Mouse (Mus musculus): ENCODE results near the gene Egfem1.

GRCm38 (mm10) chr3:29619586-29619985, 537.8 kb downstream of the Egfem1 start:
- TF ChIP-seq CTCF (IDR thresholded peaks at IDR 0.05; ENCODE audit: low read depth) (no peak), EP300 (IDR thresholded peaks at IDR 0.05; ENCODE audit: low read depth) (no peak)
